Mouse (Mus musculus): Measurements from ENCODE around the gene Pomgnt1. TPM values are rescaled to one million over a fixed set of nuclear protein-coding genes. Genes with fewer than 3 reads are reported as not detected.

The Pomgnt1 gene
- polyA plus RNA-seq, 1 experiment from 2014 or later, result 59.9 TPM

DNA sequence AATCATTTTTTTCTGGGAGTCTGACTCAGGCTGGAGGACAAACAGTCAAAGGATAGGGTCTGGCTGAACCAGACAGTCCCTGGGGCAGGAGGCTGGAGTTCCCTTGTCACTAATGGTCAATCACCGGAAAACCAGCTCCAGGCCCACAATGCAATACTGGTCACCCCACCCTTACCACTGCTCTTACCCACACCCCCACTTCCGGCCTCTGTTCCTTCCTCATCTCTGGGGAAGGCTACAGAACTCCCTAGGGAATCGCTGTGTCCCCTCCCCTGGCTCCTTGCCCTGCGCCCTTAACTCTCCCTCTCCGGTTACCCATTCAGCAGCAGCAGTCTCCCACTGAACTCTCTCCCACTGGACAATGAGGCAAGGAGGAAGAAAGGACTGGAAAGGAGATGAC is 53.5 kb downstream of the Pomgnt1 start:
- ATAC-seq (ENCODE audit: low read depth), result no peak
- no peak overlapping the region for H3K4me3 ChIP-seq
- peak overlapping the region; percentile 33; the same call in 1 of the 2 replicates for H3K4me2 ChIP-seq
- no peak overlapping the region for H3K9ac ChIP-seq
- WGBS, result 30% methylated on average over 5 of the region's 5 CpGs
- H3K27ac ChIP-seq (replicated peaks), result peak overlapping the region; percentile 55
- H3K36me3 ChIP-seq, result no peaks in the 10 kb centered on the region
- H3K4me1 ChIP-seq (replicated peaks), result peaks cover 28% of the 10 kb centered on the region
- no peaks in the 10 kb centered on the region for H3K9me3 ChIP-seq
- H3K27me3 ChIP-seq, result no peaks in the 10 kb centered on the region

GRCm38 (mm10) chr4:116182079-116182478 is 58.4 kb downstream of the Pomgnt1 start:
- no peaks in the 10 kb centered on the region for H3K36me3 ChIP-seq
- no peaks in the 10 kb centered on the region for H3K27me3 ChIP-seq
- no peak overlapping the region for H3K4me2 ChIP-seq
- H3K4me3 ChIP-seq, result no peak overlapping the region
- peaks cover 9% of the 10 kb centered on the region for H3K4me1 ChIP-seq (replicated peaks)
- no peak overlapping the region for H3K9ac ChIP-seq
- 42% methylated on average over 3 of the region's 3 CpGs for WGBS
- no peak overlapping the region for H3K27ac ChIP-seq (replicated peaks)
- H3K9me3 ChIP-seq, result no peaks in the 10 kb centered on the region
- ATAC-seq (ENCODE audit: low read depth), result no peak

GRCm38 (mm10) chr4:116182745-116183144 is 59.1 kb downstream of the Pomgnt1 start:
- H3K4me1 ChIP-seq (replicated peaks), result peaks cover 4% of the 10 kb centered on the region
- H3K27me3 ChIP-seq, result no peaks in the 10 kb centered on the region
- H3K4me2 ChIP-seq, result peak overlapping the region; percentile 40
- H3K9me3 ChIP-seq, result no peaks in the 10 kb centered on the region
- H3K36me3 ChIP-seq, result no peaks in the 10 kb centered on the region
- H3K27ac ChIP-seq (replicated peaks), result no peak overlapping the region
- H3K4me3 ChIP-seq, result no peak overlapping the region; the same call in 1 of the 2 replicates
- 12% methylated on average over 12 of the region's 12 CpGs for WGBS
- H3K9ac ChIP-seq, result no peak overlapping the region
- no peak for ATAC-seq (ENCODE audit: low read depth)

- H3K4me1 ChIP-seq (replicated peaks), result peaks cover 4% of the 10 kb centered on the region
- H3K4me2 ChIP-seq, result no peak overlapping the region
- no peak overlapping the region for H3K4me3 ChIP-seq
- no peaks in the 10 kb centered on the region for H3K9me3 ChIP-seq
- H3K36me3 ChIP-seq, result no peaks in the 10 kb centered on the region
- no peaks in the 10 kb centered on the region for H3K27me3 ChIP-seq
- no peak for ATAC-seq (ENCODE audit: low read depth)
- no peak overlapping the region for H3K27ac ChIP-seq (replicated peaks)
- H3K9ac ChIP-seq, result no peak overlapping the region
- 92% methylated on average over 4 of the region's 4 CpGs for WGBS
Measured at GRCm38 (mm10) chr4:116185083-116185482, 61.4 kb downstream of the Pomgnt1 start.

- H3K27ac ChIP-seq (replicated peaks), result no peak overlapping the region
- H3K36me3 ChIP-seq, result no peaks in the 10 kb centered on the region
- H3K27me3 ChIP-seq, result no peaks in the 10 kb centered on the region
- H3K4me1 ChIP-seq (replicated peaks), result no peaks in the 10 kb centered on the region; the same call in 1 of the 2 replicates
- H3K9ac ChIP-seq, result no peak overlapping the region
- H3K9me3 ChIP-seq, result no peaks in the 10 kb centered on the region
- ATAC-seq (ENCODE audit: low read depth), result no peak
- 41% methylated on average over 4 of the region's 4 CpGs for WGBS
- no peak overlapping the region for H3K4me3 ChIP-seq
- no peak overlapping the region for H3K4me2 ChIP-seq
Measured at GRCm38 (mm10) chr4:116192286-116192835, 68.7 kb downstream of the Pomgnt1 start.

- ATAC-seq (ENCODE audit: low read depth), result no peak; the same call in 1 of the 2 replicates
- Histone ChIP-seq H3K27me3 (no peaks in the 10 kb centered on the region), H3K4me1 (replicated peaks) (no peaks in the 10 kb centered on the region; the same call in 1 of the 2 replicates), H3K4me3 (no peak overlapping the region), H3K36me3 (no peaks in the 10 kb centered on the region), H3K4me2 (no peak overlapping the region), H3K27ac (replicated peaks) (no peak overlapping the region), H3K9ac (no peak overlapping the region), H3K9me3 (no peaks in the 10 kb centered on the region)
- WGBS, result 75% methylated on average over 9 of the region's 9 CpGs
Measured at GRCm38 (mm10) chr4:116193583-116194383, 70.1 kb downstream of the Pomgnt1 start.

DNA sequence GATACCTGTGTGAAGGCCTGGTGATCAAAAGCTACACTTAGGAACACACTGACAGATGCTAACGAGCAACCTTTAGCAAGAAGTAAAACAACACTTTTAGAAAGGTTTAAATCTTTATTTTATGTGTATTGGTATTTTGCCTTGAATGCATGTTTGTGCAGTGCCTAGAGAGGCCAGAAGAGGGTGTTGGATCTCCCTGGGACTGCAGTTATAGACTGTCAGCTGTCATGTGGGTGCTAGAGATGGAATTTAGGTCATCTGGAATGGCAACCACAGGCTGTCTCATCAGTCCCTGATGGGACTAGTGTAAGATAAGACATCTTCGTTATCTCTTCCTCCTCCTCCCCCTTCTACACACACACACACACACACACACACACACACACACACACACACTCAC is 74.8 kb downstream of the Pomgnt1 start:
- Histone ChIP-seq H3K27ac (replicated peaks) (no peak overlapping the region), H3K27me3 (no peaks in the 10 kb centered on the region), H3K36me3 (no peaks in the 10 kb centered on the region), H3K4me3 (no peak overlapping the region), H3K4me2 (no peak overlapping the region), H3K9me3 (no peaks in the 10 kb centered on the region; the same call in 1 of the 2 replicates), H3K9ac (no peak overlapping the region), H3K4me1 (replicated peaks) (no peaks in the 10 kb centered on the region)
- no peak for ATAC-seq (ENCODE audit: low read depth)
- WGBS, result 87% methylated on average over 2 of the region's 2 CpGs

DNA sequence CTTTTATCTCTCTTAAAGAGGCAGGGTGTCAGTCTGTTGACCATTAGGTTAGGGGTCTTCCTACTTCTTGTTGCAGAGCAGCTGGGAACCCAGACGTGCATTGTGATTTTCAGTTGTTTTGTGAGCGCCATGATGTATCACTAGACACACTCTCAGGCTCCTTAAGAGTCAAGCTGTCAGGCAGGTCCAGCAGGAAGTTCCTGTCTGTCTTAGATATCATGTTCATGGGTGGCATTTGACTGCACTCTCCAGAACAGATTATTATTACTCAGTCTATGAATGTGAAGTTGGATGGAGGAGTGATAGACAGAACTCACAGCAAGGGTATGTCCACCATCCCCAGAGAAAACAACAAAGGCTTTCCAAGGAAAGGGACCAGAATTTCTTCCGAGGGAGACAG is 80.8 kb downstream of the Pomgnt1 start:
- ATAC-seq (ENCODE audit: low read depth), result no peak

DNA sequence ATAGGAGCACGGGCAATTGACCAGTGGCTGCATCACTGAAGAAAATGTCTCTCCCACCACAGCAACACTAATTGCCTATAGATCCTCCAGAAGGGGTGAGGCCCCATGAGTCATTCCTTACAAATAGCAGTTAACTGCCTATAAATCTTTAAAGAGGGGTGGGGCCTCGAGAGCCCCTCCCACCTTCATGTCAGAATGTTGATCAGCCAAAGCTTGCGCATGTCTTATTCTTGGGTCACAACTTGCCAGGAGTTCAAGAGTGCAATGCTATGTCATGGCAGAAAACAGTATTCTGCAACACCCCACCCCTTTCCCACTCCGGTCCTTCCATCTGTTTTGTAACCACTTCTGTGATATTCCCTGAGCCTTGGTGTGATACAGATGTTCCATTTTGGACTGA is 82.9 kb downstream of the Pomgnt1 start:
- no peaks in the 10 kb centered on the region for H3K36me3 ChIP-seq
- H3K4me2 ChIP-seq, result no peak overlapping the region
- H3K9me3 ChIP-seq, result no peaks in the 10 kb centered on the region; the same call in 1 of the 2 replicates
- no peak overlapping the region for H3K27ac ChIP-seq (replicated peaks)
- no peaks in the 10 kb centered on the region for H3K4me1 ChIP-seq (replicated peaks)
- ATAC-seq (ENCODE audit: low read depth), result no peak
- no peak overlapping the region for H3K4me3 ChIP-seq
- WGBS, result 53% methylated on average over 4 of the region's 4 CpGs
- no peaks in the 10 kb centered on the region for H3K27me3 ChIP-seq
- H3K9ac ChIP-seq, result no peak overlapping the region

More for the DNA sequence above, 80.8 kb downstream of the Pomgnt1 start:
- no peak overlapping the region for H3K4me3 ChIP-seq
- no peaks in the 10 kb centered on the region for H3K4me1 ChIP-seq (replicated peaks)
- H3K4me2 ChIP-seq, result no peak overlapping the region
- no peak overlapping the region for H3K27ac ChIP-seq (replicated peaks)
- 77% methylated on average over 3 of the region's 3 CpGs for WGBS
- H3K9me3 ChIP-seq, result no peaks in the 10 kb centered on the region; the same call in 1 of the 2 replicates
- no peaks in the 10 kb centered on the region for H3K27me3 ChIP-seq
- no peaks in the 10 kb centered on the region for H3K36me3 ChIP-seq
- H3K9ac ChIP-seq, result no peak overlapping the region

DNA sequence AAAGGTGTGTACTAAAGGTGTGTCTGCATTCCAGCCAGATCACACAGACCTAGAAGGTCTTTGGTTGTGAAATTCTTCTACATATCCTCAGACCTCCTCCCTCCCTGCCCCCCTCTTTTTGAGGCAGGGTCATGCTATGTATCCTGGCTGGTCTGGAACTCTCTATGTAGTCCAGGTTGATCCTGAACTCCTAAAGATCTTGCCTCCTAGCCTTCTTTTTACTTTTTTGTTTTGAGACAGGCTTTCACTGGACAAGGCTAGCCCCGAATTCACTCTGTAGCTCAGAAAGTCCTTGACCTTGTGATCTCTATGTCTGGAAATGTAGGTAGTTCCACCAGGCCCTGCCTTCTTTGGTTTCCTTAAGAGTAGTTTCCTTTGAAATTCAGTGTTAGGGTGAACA is 85.3 kb downstream of the Pomgnt1 start:
- Histone ChIP-seq H3K27ac (replicated peaks) (no peak overlapping the region), H3K9me3 (no peaks in the 10 kb centered on the region), H3K36me3 (no peaks in the 10 kb centered on the region), H3K4me2 (no peak overlapping the region), H3K9ac (no peak overlapping the region), H3K4me3 (no peak overlapping the region), H3K27me3 (no peaks in the 10 kb centered on the region), H3K4me1 (replicated peaks) (no peaks in the 10 kb centered on the region)
- WGBS, result 70% methylated on average over 1 of the region's 1 CpGs
- no peak for ATAC-seq (ENCODE audit: low read depth)

Measured in neural tube, embryonic 13.5 days (tissue).